Mouse (Mus musculus) MEL (cell line): ENCODE measurements around the gene Wfdc5. TPM values are rescaled to one million over a fixed set of nuclear protein-coding genes. Genes with fewer than 3 reads are reported as not detected.
"Not testable (repeated sequence)": the region's sequence is repeated elsewhere in the genome, so short reads cannot be mapped to it uniquely, and the experiment has no call there.

Source experiments
- DNase-seq: peaks from one replicate; pipeline ENCODE4 v3.0.0; 2011; ENCODE audit warnings: low read depth, low spot score
- H3K27ac ChIP-seq: 2 replicates; pipeline ENCODE4 v1.5.1; 2012; ENCODE audit warnings: low read depth, mild to moderate bottlenecking, control low read depth, low read length, moderate library complexity; ENCODE audit not compliant: control insufficient read depth
- H3K27me3 ChIP-seq, 2 experiments: fragments of 150-350 bp in 1 of 2; sonication (generic) in 1 of 2; 2 replicates each; pipeline ENCODE4 v1.6.1; 2012; ENCODE audit warnings: low read length in 2 of 2, mild to moderate bottlenecking in 2 of 2, improper control_type of control experiment in 1 of 2, moderate library complexity in 1 of 2; ENCODE audit not compliant: insufficient read depth in 2 of 2, control insufficient read depth in 1 of 2
- H3K36me3 ChIP-seq, 2 experiments: 2 replicates each; pipeline ENCODE4 v1.6.1; 2012 to 2014; ENCODE audit warnings: low read length in 2 of 2, improper control_type of control experiment in 1 of 2, inconsistent platforms in 1 of 2, mild to moderate bottlenecking in 1 of 2; ENCODE audit not compliant: insufficient read depth in 2 of 2, control insufficient read depth in 1 of 2
- H3K4me1 ChIP-seq, 2 experiments: fragments of 150-350 bp in 1 of 2; sonication (generic) in 1 of 2; 2 replicates each; pipeline ENCODE4 v1.6.1; 2012; ENCODE audit warnings: low read length in 2 of 2, improper control_type of control experiment in 1 of 2, mild to moderate bottlenecking in 1 of 2; ENCODE audit not compliant: insufficient read depth in 2 of 2, control insufficient read depth in 1 of 2
- H3K4me3 ChIP-seq, 2 experiments: fragments of 150-350 bp in 1 of 2; sonication (generic) in 1 of 2; 2 replicates each; pipeline ENCODE4 v1.5.1; 2012; ENCODE audit warnings: low read depth in 2 of 2, low read length in 2 of 2, mild to moderate bottlenecking in 2 of 2, moderate library complexity in 2 of 2, control low read depth in 1 of 2, improper control_type of control experiment in 1 of 2; ENCODE audit not compliant: control insufficient read depth in 1 of 2, insufficient read depth in 1 of 2
- H3K79me2 ChIP-seq: 2 replicates; pipeline ENCODE4 v1.6.1; 2012; ENCODE audit warnings: mild to moderate bottlenecking, low read length, moderate library complexity; ENCODE audit not compliant: control insufficient read depth, poor library complexity, insufficient read depth
- H3K9ac ChIP-seq: 2 replicates; pipeline ENCODE4 v1.6.1; 2012; ENCODE audit warnings: low read depth, mild to moderate bottlenecking, control low read depth, low read length, moderate library complexity; ENCODE audit not compliant: control insufficient read depth, poor library complexity, severe bottlenecking
- H3K9me3 ChIP-seq: fragments of 150-350 bp; sonication (generic); replicated peaks from 2 replicates; pipeline ENCODE4 v1.6.1; 2012; ENCODE audit warnings: mild to moderate bottlenecking, low read length, improper control_type of control experiment, moderate library complexity; ENCODE audit not compliant: insufficient read depth
- CTCF ChIP-seq, 3 experiments: IDR thresholded peaks in 2 of 3; conservative IDR thresholded peaks in 1 of 3; 2 replicates each; pipeline ENCODE4 v1.5.1; 2011 to 2012; ENCODE audit warnings: low read length in 3 of 3, low read depth in 2 of 3, mild to moderate bottlenecking in 2 of 3, improper control_type of control experiment in 1 of 3, inconsistent platforms in 1 of 3, mixed read lengths in 1 of 3, moderate library complexity in 1 of 3; ENCODE audit not compliant: control insufficient read depth in 1 of 3, insufficient read depth in 1 of 3, poor library complexity in 1 of 3, severe bottlenecking in 1 of 3
- E2F4 ChIP-seq: IDR thresholded peaks from 2 replicates; pipeline ENCODE4 v1.6.1; 2011; ENCODE audit warnings: low read depth, low read length, improper control_type of control experiment, borderline replicate concordance
- ELF1 ChIP-seq: IDR thresholded peaks from 2 replicates; pipeline ENCODE4 v1.6.1; 2014; ENCODE audit warnings: low read depth, mild to moderate bottlenecking, inconsistent platforms, low read length, improper control_type of control experiment, moderate library complexity
- EP300 ChIP-seq, 2 experiments: IDR thresholded peaks; 2 replicates each; pipeline ENCODE4 v1.6.1; 2011; ENCODE audit warnings: improper control_type of control experiment in 2 of 2, low read length in 2 of 2, low read depth in 1 of 2, mild to moderate bottlenecking in 1 of 2
- GATA1 ChIP-seq: IDR thresholded peaks from 2 replicates; pipeline ENCODE4 v1.6.1; 2011; ENCODE audit warnings: low read depth, low read length, improper control_type of control experiment
- MAFK ChIP-seq: IDR thresholded peaks from 2 replicates; pipeline ENCODE4 v1.6.1; 2011; ENCODE audit warnings: low read depth, mild to moderate bottlenecking, low read length, improper control_type of control experiment, borderline replicate concordance
- MAX ChIP-seq: IDR thresholded peaks from 2 replicates; pipeline ENCODE4 v1.6.1; 2011; ENCODE audit warnings: low read length, improper control_type of control experiment
- MEF2A ChIP-seq: IDR thresholded peaks from 2 replicates; pipeline ENCODE4 v1.6.1; 2014; ENCODE audit warnings: low read depth, mild to moderate bottlenecking, inconsistent platforms, low read length, improper control_type of control experiment; ENCODE audit not compliant: poor library complexity, insufficient replicate concordance, severe bottlenecking; ENCODE audit errors: extremely low read depth
- MXI1 ChIP-seq: IDR thresholded peaks from 2 replicates; pipeline ENCODE4 v1.6.1; 2011; ENCODE audit warnings: mild to moderate bottlenecking, low read depth, low read length, improper control_type of control experiment
- MYC ChIP-seq: IDR thresholded peaks from 2 replicates; pipeline ENCODE4 v1.6.1; 2011; ENCODE audit warnings: low read depth, mild to moderate bottlenecking, low read length, improper control_type of control experiment, moderate library complexity
- NELFE ChIP-seq: IDR thresholded peaks from 2 replicates; pipeline ENCODE4 v1.6.1; 2011; ENCODE audit warnings: low read depth, low read length, improper control_type of control experiment
- POLR2AphosphoS5 ChIP-seq: IDR thresholded peaks from 2 replicates; pipeline ENCODE4 v1.6.1; 2012; ENCODE audit warnings: low read depth, borderline replicate concordance, mild to moderate bottlenecking, inconsistent platforms, low read length, moderate library complexity, mixed read lengths
- RAD21 ChIP-seq: IDR thresholded peaks from 2 replicates; pipeline ENCODE4 v1.6.1; 2011; ENCODE audit warnings: mild to moderate bottlenecking, low read depth, low read length, improper control_type of control experiment
- RCOR1 ChIP-seq: IDR thresholded peaks from 2 replicates; pipeline ENCODE4 v1.6.1; 2012; ENCODE audit warnings: low read depth, mild to moderate bottlenecking, inconsistent platforms, low read length, improper control_type of control experiment
- SIN3A ChIP-seq: IDR thresholded peaks from 2 replicates; pipeline ENCODE4 v1.6.1; 2012; ENCODE audit warnings: low read length, improper control_type of control experiment, inconsistent platforms
- ZKSCAN1 ChIP-seq: IDR thresholded peaks from 2 replicates; pipeline ENCODE4 v1.6.1; 2012; ENCODE audit warnings: low read depth, mild to moderate bottlenecking, inconsistent platforms, low read length, improper control_type of control experiment, moderate library complexity
- ZMIZ1 ChIP-seq: IDR thresholded peaks from 2 replicates; pipeline ENCODE4 v1.6.1; 2012; ENCODE audit warnings: low read depth, mild to moderate bottlenecking, inconsistent platforms, low read length, improper control_type of control experiment, moderate library complexity
- ZNF384 ChIP-seq: IDR thresholded peaks from 2 replicates; pipeline ENCODE4 v1.6.1; 2012; ENCODE audit warnings: low read depth, mild to moderate bottlenecking, inconsistent platforms, low read length, improper control_type of control experiment
- polyA plus RNA-seq, 2 experiments: library from polyadenylated mRNA; stranded (reverse) in 1 of 2; unstranded in 1 of 2; fragments of >175 nt in 1 of 2; fragments of >200 nt in 1 of 2; gene quantifications; 2 replicates each; pipeline versions ENCODE4 v1.2.1 to v1.2.4; 2012; ENCODE audit warnings: low replicate concordance in 2 of 2, low read depth in 1 of 2; ENCODE audit not compliant: insufficient read length in 2 of 2, insufficient read depth in 1 of 2, missing spikeins in 1 of 2
- total RNA-seq: library from RNA; depleted of rRNA; stranded (reverse); fragments of 300-350 nt; gene quantifications from 2 replicates; pipeline ENCODE4 v1.2.3, GENCODE M21; 2012

Wfdc5 gene
- total and polyA plus RNA-seq, 3 experiments: not detected

- H3K27ac ChIP-seq: no peak overlapping the region
- no peaks in the 10 kb centered on the region for H3K9me3 ChIP-seq
- no peaks in the 10 kb centered on the region for H3K4me1 ChIP-seq
- no peak for DNase-seq
- H3K36me3 ChIP-seq: no peaks in the 10 kb centered on the region
- H3K27me3 ChIP-seq: peaks cover 4 to 5% of the 10 kb centered on the region in 2 experiments
- TF ChIP-seq ZMIZ1 (no peak), MYC (no peak), SIN3A (no peak), E2F4 (no peak), MAFK (no peak), MEF2A (no peak), RCOR1 (no peak), GATA1 (no peak), CTCF (IDR thresholded peaks at IDR 0.05 in 2 of 3, conservative IDR thresholded peaks at IDR 0.05 in 1 of 3; ENCODE audit: control insufficient read depth in 1 of 3, insufficient read depth in 1 of 3, low read depth in 2 of 3, low read length in 3 of 3, poor library complexity in 1 of 3, severe bottlenecking in 1 of 3) (no peak), RAD21 (no peak), EP300 (IDR thresholded peaks at IDR 0.05; ENCODE audit: low read depth in 1 of 2, low read length in 2 of 2) (no peak), POLR2AphosphoS5 (no peak), MXI1 (no peak)
- TF ChIP-seq, all 39 proteins: peak for 0
- no peak overlapping the region for H3K4me3 ChIP-seq
- no peaks in the 10 kb centered on the region for H3K79me2 ChIP-seq
- no peak overlapping the region for H3K9ac ChIP-seq
Measured at GRCm38 (mm10) chr2:164206676-164207075, 24.1 kb upstream of the Wfdc5 start.

- H3K9ac ChIP-seq, H3K9me3 ChIP-seq, H3K79me2 ChIP-seq, H3K4me3 ChIP-seq, H3K27ac ChIP-seq, DNase-seq, H3K4me1 ChIP-seq, H3K36me3 ChIP-seq, H3K27me3 ChIP-seq: not testable (repeated sequence)
Measured at GRCm38 (mm10) chr2:164206011-164206410, 23.5 kb upstream of the Wfdc5 start.

GRCm38 (mm10) chr2:164199626-164200327 is 17.2 kb upstream of the Wfdc5 start, which contains the start of gene Wfdc15a:
Gene Wfdc15a (minus strand): TSS chr2:164200130.
- Histone ChIP-seq H3K4me1 (no peaks in the 10 kb centered on the region), H3K27ac (no peak within 1 kb of the TSS), H3K27me3 (peaks cover 3 to 5% of the 10 kb centered on the region in 2 experiments; a peak in 3 of 4 replicates), H3K9ac (no peak within 1 kb of the TSS), H3K9me3 (no peaks in the 10 kb centered on the region), H3K79me2 (no peaks in the 10 kb centered on the region), H3K4me3 (no peak within 1 kb of the TSS), H3K36me3 (no peaks in the 10 kb centered on the region)
- DNase-seq: no peak
- no peak for TF ChIP-seq ZNF384
- no peak for TF ChIP-seq ZKSCAN1
- TF ChIP-seq NELFE: no peak
- TF ChIP-seq ELF1: no peak
- no peak for TF ChIP-seq MAX
- TF ChIP-seq ZMIZ1: no peak
